Mouse (Mus musculus) neural tube, embryonic 12.5 days (tissue): Measurements from ENCODE around the gene Psmd11. TPM values are rescaled to one million over a fixed set of nuclear protein-coding genes. Genes with fewer than 3 reads are reported as not detected.
"Not testable (repeated sequence)": the region's sequence is repeated elsewhere in the genome, so short reads cannot be mapped to it uniquely, and the experiment has no call there.

Experiments used
- ATAC-seq: fragments of 200-750 bp; cut with Nextera tagmentation; 2 replicates; pipeline ENCODE4 v1.8.0; 2017; ENCODE audit warnings: low read depth, mild to moderate bottlenecking, moderate TSS enrichment, moderate library complexity; ENCODE audit not compliant: low FRiP score
- H3K27ac ChIP-seq: fragments of 300-500 bp; sonication (generic); 2 replicates; pipeline ENCODE4 v1.5.1; 2016
- H3K27me3 ChIP-seq: fragments of 300-500 bp; sonication (generic); replicated peaks from 2 replicates; pipeline ENCODE4 v1.6.1; 2016; ENCODE audit warnings: mild to moderate bottlenecking
- H3K36me3 ChIP-seq: fragments of 300-500 bp; sonication (generic); 2 replicates; pipeline ENCODE4 v1.6.1; 2016; ENCODE audit warnings: mild to moderate bottlenecking
- H3K4me1 ChIP-seq: fragments of 300-500 bp; sonication (generic); 2 replicates; pipeline ENCODE4 v1.6.1; 2016
- H3K4me2 ChIP-seq: fragments of 300-500 bp; sonication (generic); replicated peaks from 2 replicates; pipeline ENCODE4 v1.6.1; 2016; ENCODE audit warnings: mild to moderate bottlenecking
- H3K4me3 ChIP-seq: fragments of 300-500 bp; sonication (generic); 2 replicates; pipeline ENCODE4 v1.5.1; 2016
- H3K9ac ChIP-seq: fragments of 300-500 bp; sonication (generic); 2 replicates; pipeline ENCODE4 v1.6.1; 2016; ENCODE audit warnings: mild to moderate bottlenecking
- H3K9me3 ChIP-seq: fragments of 300-500 bp; sonication (generic); 2 replicates; pipeline ENCODE4 v1.6.1; 2016; ENCODE audit warnings: mild to moderate bottlenecking
- WGBS: fragments of 180-500 bp; shearing (Covaris S2); methylation state at CpG from one replicate; pipeline ENCODE4 v1.1.7; 2016; 5-methylcytosine and 5-hydroxymethylcytosine counted together
- polyA plus RNA-seq: library from polyadenylated mRNA; unstranded; fragments of >200 nt; fragmentation: Nextera tagmentation; extraction: Ambion mirVana; gene quantifications from 2 replicates; pipeline ENCODE4 v1.2.1, GENCODE M21; 2016

Gene Psmd11
- polyA plus RNA-seq, 1 experiment from 2014 or later: 309 TPM

GRCm38 (mm10) chr11:80407878-80408277 is 20.5 kb upstream of the Psmd11 start:
- not testable (repeated sequence) for H3K9me3 ChIP-seq, H3K27ac ChIP-seq, H3K4me3 ChIP-seq, H3K4me1 ChIP-seq, H3K27me3 ChIP-seq, H3K4me2 ChIP-seq, ATAC-seq, H3K9ac ChIP-seq
- peaks cover 61% of the 10 kb centered on the region for H3K36me3 ChIP-seq
- 98% methylated on average over 6 of the region's 6 CpGs for WGBS

GRCm38 (mm10) chr11:80410377-80410776 is 18.0 kb upstream of the Psmd11 start:
- Histone ChIP-seq H3K4me2 (no peak overlapping the region), H3K4me3 (no peak overlapping the region), H3K4me1 (no peaks in the 10 kb centered on the region), H3K27me3 (no peaks in the 10 kb centered on the region), H3K9me3 (no peaks in the 10 kb centered on the region), H3K36me3 (peaks cover 52% of the 10 kb centered on the region), H3K27ac (no peak overlapping the region), H3K9ac (no peak overlapping the region)
- WGBS: 90% methylated on average over 2 of the region's 2 CpGs
- ATAC-seq: no peak

DNA sequence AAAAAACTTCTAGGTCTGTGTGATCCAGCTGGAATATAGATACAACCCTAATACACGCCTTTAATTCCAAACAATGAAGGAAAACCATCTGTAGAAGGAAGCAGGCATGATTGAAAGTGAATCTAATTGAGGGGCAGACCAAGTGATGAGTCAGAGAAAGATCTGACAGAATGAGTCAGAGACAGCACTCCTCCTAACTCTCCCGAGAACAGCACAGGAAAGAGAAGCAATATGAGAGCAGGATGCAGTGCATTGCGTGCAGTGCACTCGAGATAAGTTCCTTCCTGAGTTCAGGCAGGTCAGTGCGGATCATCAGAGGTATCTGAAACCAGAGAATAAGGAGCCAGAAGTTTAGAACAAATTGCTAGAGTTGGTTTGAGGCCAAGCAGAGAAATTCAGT is 11.3 kb upstream of the Psmd11 start:
- H3K4me3 ChIP-seq: no peak overlapping the region
- peaks cover 20% of the 10 kb centered on the region for H3K36me3 ChIP-seq
- WGBS: 93% methylated on average over 5 of the region's 5 CpGs
- H3K9ac ChIP-seq: no peak overlapping the region
- H3K4me1 ChIP-seq: no peaks in the 10 kb centered on the region
- H3K27me3 ChIP-seq: no peaks in the 10 kb centered on the region
- no peak for ATAC-seq
- no peak overlapping the region for H3K4me2 ChIP-seq
- no peak overlapping the region for H3K27ac ChIP-seq
- H3K9me3 ChIP-seq: 0 out of 2 replicates have a peak, but pooled peaks cover 6% of the 10 kb centered on the region

DNA sequence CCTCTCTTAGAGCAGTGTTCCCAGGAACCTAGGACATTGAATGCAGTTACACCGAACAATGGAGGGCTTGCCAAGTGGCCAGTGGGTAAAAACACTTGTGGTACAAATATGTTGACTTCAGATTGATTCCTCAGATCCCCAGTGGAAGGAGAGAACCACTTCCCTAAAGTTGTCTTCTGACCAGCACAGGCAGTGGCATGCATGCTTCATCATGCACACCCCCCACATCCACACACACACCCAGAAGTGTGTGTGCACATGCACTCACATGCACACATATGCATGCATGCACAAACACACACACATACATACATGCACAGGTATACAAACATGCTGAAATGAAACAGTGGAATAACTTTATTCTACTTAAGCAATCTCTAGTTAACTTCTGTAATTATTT is 8.7 kb upstream of the Psmd11 start:
- Histone ChIP-seq H3K27ac (no peak overlapping the region), H3K4me2 (no peak overlapping the region), H3K27me3 (no peaks in the 10 kb centered on the region), H3K36me3 (peaks cover 18% of the 10 kb centered on the region), H3K4me1 (no peaks in the 10 kb centered on the region), H3K4me3 (no peak overlapping the region), H3K9ac (no peak overlapping the region), H3K9me3 (0 out of 2 replicates have a peak, but pooled peaks cover 6% of the 10 kb centered on the region)
- ATAC-seq: no peak
- 95% methylated on average over 1 of the region's 1 CpGs for WGBS

DNA sequence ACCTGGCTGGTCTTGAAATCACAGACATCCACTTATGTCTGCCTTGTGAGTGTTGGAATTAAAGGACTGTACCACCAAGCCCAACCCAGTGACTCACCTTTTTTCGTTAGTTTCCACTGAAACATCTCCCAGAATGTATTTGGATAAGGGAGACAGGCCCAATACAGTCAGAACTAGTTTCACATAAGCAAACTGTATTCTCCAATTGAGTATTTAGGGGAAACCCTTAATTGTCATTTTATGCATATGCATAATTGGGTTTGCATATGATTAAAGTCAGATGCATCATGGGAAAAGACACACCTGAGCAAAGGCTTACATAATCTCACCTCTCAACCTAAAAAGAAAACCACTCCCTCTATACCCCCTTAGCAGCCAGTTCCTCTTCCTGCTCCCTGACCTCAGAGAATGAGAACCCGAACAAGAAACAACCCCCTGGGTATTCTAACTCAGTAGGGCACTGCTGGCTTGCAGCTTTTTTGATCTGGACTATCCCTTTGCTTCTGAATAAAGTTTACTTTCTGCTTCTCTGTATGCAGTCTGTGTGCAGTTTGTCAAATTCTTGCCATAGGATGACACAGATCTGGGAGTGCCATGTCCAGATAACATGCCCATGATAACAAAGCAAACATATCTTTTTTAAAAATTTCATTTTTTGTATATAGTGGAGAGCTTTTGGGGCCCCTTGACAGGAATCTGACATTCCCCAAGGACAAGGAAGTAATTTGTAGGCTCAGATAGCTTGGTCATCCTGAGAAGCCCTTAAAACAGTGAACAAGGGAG is 8.0 kb upstream of the Psmd11 start:
- Histone ChIP-seq H3K4me1 (no peaks in the 10 kb centered on the region), H3K27me3 (no peaks in the 10 kb centered on the region), H3K4me3 (no peak overlapping the region), H3K36me3 (peaks cover 12% of the 10 kb centered on the region), H3K9me3 (0 out of 2 replicates have a peak, but pooled peaks cover 6% of the 10 kb centered on the region), H3K27ac (no peak overlapping the region), H3K4me2 (no peak overlapping the region), H3K9ac (no peak overlapping the region)
- no peak for ATAC-seq
- 70% methylated on average over 2 of the region's 2 CpGs for WGBS

- Histone ChIP-seq H3K4me3 (no peak overlapping the region), H3K27ac (no peak overlapping the region), H3K9me3 (0 out of 2 replicates have a peak, but pooled peaks cover 6% of the 10 kb centered on the region), H3K27me3 (no peaks in the 10 kb centered on the region), H3K9ac (no peak overlapping the region), H3K4me1 (no peaks in the 10 kb centered on the region), H3K4me2 (no peak overlapping the region), H3K36me3 (peaks cover 7% of the 10 kb centered on the region)
- WGBS: 89% methylated on average over 7 of the region's 7 CpGs
- no peak for ATAC-seq
Observed at GRCm38 (mm10) chr11:80421421-80422047, 6.9 kb upstream of the Psmd11 start.

DNA sequence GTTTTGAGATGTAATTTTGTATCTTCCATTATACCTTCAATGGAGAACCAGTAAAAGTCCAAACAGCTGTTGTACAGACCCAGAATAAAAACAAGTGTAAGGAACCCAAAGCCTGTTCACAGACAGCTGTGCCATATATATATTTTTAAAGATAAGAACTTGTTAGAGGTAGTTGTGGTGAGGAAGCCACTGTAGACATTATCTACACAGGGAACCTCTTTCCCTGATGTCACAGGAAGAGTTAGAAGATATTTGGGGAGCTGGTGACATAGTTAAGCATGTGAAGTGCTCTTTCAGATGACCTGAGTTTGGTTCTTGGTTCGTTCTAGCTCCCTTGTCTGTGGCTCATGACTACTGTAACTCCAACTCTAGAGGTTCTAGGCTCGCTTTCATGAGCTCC is 3.7 kb upstream of the Psmd11 start:
- no peaks in the 10 kb centered on the region for H3K27me3 ChIP-seq
- H3K4me3 ChIP-seq: no peak overlapping the region
- WGBS: 95% methylated on average over 2 of the region's 2 CpGs
- H3K9ac ChIP-seq: no peak overlapping the region
- H3K4me1 ChIP-seq: peaks cover 6% of the 10 kb centered on the region
- no peak overlapping the region for H3K4me2 ChIP-seq
- no peak for ATAC-seq
- H3K9me3 ChIP-seq: no peaks in the 10 kb centered on the region
- no peak overlapping the region for H3K27ac ChIP-seq
- no peaks in the 10 kb centered on the region for H3K36me3 ChIP-seq

GRCm38 (mm10) chr11:80425247-80425778 is 3.1 kb upstream of the Psmd11 start:
- no peak for ATAC-seq
- Histone ChIP-seq H3K9me3 (no peaks in the 10 kb centered on the region), H3K4me1 (peaks cover 8% of the 10 kb centered on the region), H3K9ac (no peak overlapping the region), H3K4me2 (no peak overlapping the region), H3K27me3 (no peaks in the 10 kb centered on the region), H3K4me3 (no peak overlapping the region), H3K36me3 (no peaks in the 10 kb centered on the region), H3K27ac (no peak overlapping the region)
- 67% methylated on average over 5 of the region's 5 CpGs for whole genome bisulfite sequencing

- 82% methylated on average over 16 of the region's 16 CpGs for WGBS
- not testable (repeated sequence) for ATAC-seq
Observed at GRCm38 (mm10) chr11:80426029-80426813, 2.2 kb upstream of the Psmd11 start.

GRCm38 (mm10) chr11:80429009-80429475 is 627 bp downstream of the Psmd11 start:
- Histone ChIP-seq H3K4me1 (peaks cover 8% of the 10 kb centered on the region), H3K36me3 (peaks cover 15% of the 10 kb centered on the region), H3K4me2 (peak overlapping the region; percentile 90), H3K9me3 (no peaks in the 10 kb centered on the region), H3K4me3 (peak overlapping the region; percentile 99), H3K9ac (peak overlapping the region; percentile 95), H3K27ac (peak overlapping the region; percentile 83; the same call in 1 of the 2 replicates), H3K27me3 (no peaks in the 10 kb centered on the region)
- ATAC-seq: no peak; the same call in 1 of the 2 replicates
- WGBS: under 1% methylated on average over 37 of the region's 37 CpGs

More at GRCm38 (mm10) chr11:80426029-80426813, 2.2 kb upstream of the Psmd11 start:
- not testable (repeated sequence) for H3K27me3 ChIP-seq, H3K4me1 ChIP-seq, H3K9ac ChIP-seq, H3K4me2 ChIP-seq, H3K4me3 ChIP-seq, H3K36me3 ChIP-seq, H3K27ac ChIP-seq, H3K9me3 ChIP-seq

DNA sequence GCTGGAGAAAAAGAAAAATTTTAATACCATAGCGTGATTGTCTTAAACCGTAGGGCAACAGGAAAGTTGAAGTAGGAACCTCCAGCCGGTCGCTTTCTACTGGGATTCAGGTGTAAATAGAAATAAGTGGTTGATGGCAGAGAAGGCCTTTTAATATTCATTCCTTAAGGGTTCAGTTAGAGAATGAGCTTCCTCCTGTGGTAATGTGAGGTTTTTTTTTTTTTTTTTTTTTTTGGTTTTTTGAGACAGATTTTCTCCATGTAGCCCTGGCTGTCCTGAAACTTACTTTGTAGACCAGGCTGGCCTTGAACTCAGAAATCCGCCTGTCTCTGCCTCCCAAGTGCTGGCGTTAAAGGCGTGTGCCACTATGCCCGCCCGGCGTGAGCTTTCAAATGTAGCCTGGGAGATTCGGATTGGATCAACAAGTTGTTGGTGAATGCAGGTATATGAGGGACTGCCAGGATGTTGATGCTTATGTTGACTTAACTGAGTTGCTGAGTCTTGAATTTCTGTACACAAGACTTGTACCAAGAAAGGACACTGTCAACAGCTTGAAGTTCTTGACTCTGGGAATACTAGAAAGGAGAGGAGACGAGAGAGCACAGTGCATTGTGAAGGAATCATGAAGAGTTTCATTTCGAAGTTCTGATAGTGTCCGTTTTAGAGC is 1.2 kb downstream of the Psmd11 start:
- H3K9ac ChIP-seq: peak overlapping the region; percentile 95
- 64% methylated on average over 14 of the region's 14 CpGs for WGBS
- peaks cover 8% of the 10 kb centered on the region for H3K4me1 ChIP-seq
- ATAC-seq: no peak
- H3K4me2 ChIP-seq: peak overlapping the region; percentile 90
- H3K4me3 ChIP-seq: peak overlapping the region; percentile 99
- H3K36me3 ChIP-seq: peaks cover 18% of the 10 kb centered on the region
- H3K9me3 ChIP-seq: no peaks in the 10 kb centered on the region
- no peak overlapping the region for H3K27ac ChIP-seq
- H3K27me3 ChIP-seq: no peaks in the 10 kb centered on the region
